Comparison of ENCODE assay signal across 12 mouse cellular contexts in genomic region chr8:61385502-61386191, GRCm38 (mm10).
DNase-seq lines count a peak whose midpoint lies in the region; ATAC-seq and TF ChIP-seq lines count a peak whose summit lies in the region.
"Had no signal": no experiment of that assay in that cellular context is flagged by ENCODE, and none has a peak within 500 bp of the region (broad histone marks: within the 10 kb centered on the region; RNA-seq: fewer than 3 reads in every experiment).

No protein-coding gene starts in this region.

- peaks cover 50% of the 10 kb centered on the region for H3K4me1 ChIP-seq in hindbrain, embryonic 10.5 days (replicated peaks)
- peaks cover 21% of the 10 kb centered on the region for H3K4me1 ChIP-seq in hindbrain, embryonic 16.5 days (ENCODE audit: control insufficient read depth, insufficient read depth, low read depth, low read length)
- H3K4me1 ChIP-seq in CH12.LX (ENCODE audit: control insufficient read depth in 1 of 2, insufficient read depth in 2 of 2) = peaks cover 0 to 19% of the 10 kb centered on the region in 2 experiments; a peak in 2 of 4 replicates
- H3K4me1 ChIP-seq in forebrain, embryonic 13.5 days = peaks cover 54% of the 10 kb centered on the region
- H3K4me1 ChIP-seq in limb, embryonic 14.5 days (ENCODE audit: control insufficient read depth, insufficient read depth, low read length) = peaks cover 18% of the 10 kb centered on the region

- H3K27me3 ChIP-seq in hindbrain, embryonic 10.5 days (ENCODE audit: insufficient read depth, poor library complexity, severe bottlenecking) = no peaks in the 10 kb centered on the region
- no peaks in the 10 kb centered on the region for H3K27me3 ChIP-seq in hindbrain, embryonic 16.5 days (replicated peaks; ENCODE audit: control insufficient read depth, insufficient read depth, low read length)
- H3K27me3 ChIP-seq in CH12.LX (replicated peaks) = no peaks in the 10 kb centered on the region
- no peaks in the 10 kb centered on the region for H3K27me3 ChIP-seq in forebrain, embryonic 13.5 days
- no peaks in the 10 kb centered on the region for H3K27me3 ChIP-seq in limb, embryonic 14.5 days (ENCODE audit: control insufficient read depth, insufficient read depth, low read length)

- H3K4me3 ChIP-seq in hindbrain, embryonic 10.5 days = no peak overlapping the region
- no peak overlapping the region for H3K4me3 ChIP-seq in hindbrain, embryonic 16.5 days (ENCODE audit: low read length)
- H3K4me3 ChIP-seq in CH12.LX (replicated peaks in 1 of 3; ENCODE audit: low read depth in 2 of 3, low read length in 2 of 3, poor library complexity in 1 of 3) = no peak overlapping the region
- no peak overlapping the region for H3K4me3 ChIP-seq in forebrain, embryonic 13.5 days
- H3K4me3 ChIP-seq in limb, embryonic 14.5 days (replicated peaks; ENCODE audit: low read length) = no peak overlapping the region
- H3K4me3 ChIP-seq: gastrocnemius, adult 2 months had no signal

- H3K9me3 ChIP-seq in hindbrain, embryonic 10.5 days = no peaks in the 10 kb centered on the region
- no peaks in the 10 kb centered on the region for H3K9me3 ChIP-seq in hindbrain, embryonic 16.5 days (ENCODE audit: control insufficient read depth, low read length)
- H3K9me3 ChIP-seq in CH12.LX (replicated peaks; ENCODE audit: low read length) = no peaks in the 10 kb centered on the region
- no peaks in the 10 kb centered on the region for H3K9me3 ChIP-seq in forebrain, embryonic 13.5 days (replicated peaks)
- H3K9me3 ChIP-seq in limb, embryonic 14.5 days (ENCODE audit: control insufficient read depth, low read length) = no peaks in the 10 kb centered on the region

- WGBS in hindbrain, embryonic 10.5 days = 82% methylated on average over 11 of the region's 11 CpGs
- 72% methylated on average over 11 of the region's 11 CpGs for WGBS in hindbrain, embryonic 16.5 days
- WGBS in forebrain, embryonic 13.5 days = 80% methylated on average over 11 of the region's 11 CpGs
- 78% methylated on average over 11 of the region's 11 CpGs for WGBS in limb, embryonic 14.5 days

- no peak for TF ChIP-seq CTCF in CH12.LX (conservative IDR thresholded peaks at IDR 0.05 in 1 of 2, IDR thresholded peaks at IDR 0.05 in 1 of 2; ENCODE audit: low read depth in 2 of 2, low read length in 2 of 2)

- H3K27ac ChIP-seq in hindbrain, embryonic 10.5 days = peak overlapping the region; percentile 89
- H3K27ac ChIP-seq in hindbrain, embryonic 16.5 days (ENCODE audit: low read depth, low read length) = no peak overlapping the region
- no peak overlapping the region for H3K27ac ChIP-seq in CH12.LX (ENCODE audit: insufficient read depth, low read depth)
- peak overlapping the region; percentile 92 for H3K27ac ChIP-seq in forebrain, embryonic 13.5 days
- H3K27ac ChIP-seq in limb, embryonic 14.5 days (replicated peaks; ENCODE audit: low read depth, low read length) = 0 out of 2 replicates have a peak overlapping the region, but pooled peaks have one; percentile 13
- H3K27ac ChIP-seq: gastrocnemius, adult 2 months had no signal

- peaks cover 62% of the 10 kb centered on the region for H3K36me3 ChIP-seq in hindbrain, embryonic 10.5 days
- H3K36me3 ChIP-seq in hindbrain, embryonic 16.5 days (ENCODE audit: control insufficient read depth, insufficient read depth, low read length) = peaks cover 8% of the 10 kb centered on the region; the same call in 1 of the 2 replicates
- H3K36me3 ChIP-seq in CH12.LX (replicated peaks in 1 of 2; ENCODE audit: control insufficient read depth in 1 of 2, insufficient read depth in 1 of 2, low read length in 1 of 2) = peaks cover 30 to 69% of the 10 kb centered on the region in 2 experiments
- peaks cover 53% of the 10 kb centered on the region for H3K36me3 ChIP-seq in forebrain, embryonic 13.5 days (ENCODE audit: poor library complexity, severe bottlenecking)
- peaks cover 24% of the 10 kb centered on the region for H3K36me3 ChIP-seq in limb, embryonic 14.5 days (ENCODE audit: control insufficient read depth, insufficient read depth, low read length)

- no peak overlapping the region for H3K4me2 ChIP-seq in hindbrain, embryonic 16.5 days (ENCODE audit: low read length)
- H3K4me2 ChIP-seq in CH12.LX (ENCODE audit: insufficient read depth, low read depth, poor library complexity, severe bottlenecking) = no peak overlapping the region
- H3K4me2 ChIP-seq in forebrain, embryonic 13.5 days = no peak overlapping the region
- H3K4me2 ChIP-seq in limb, embryonic 14.5 days (replicated peaks; ENCODE audit: low read depth, low read length, severe bottlenecking) = no peak overlapping the region

- no peak for ATAC-seq in hindbrain, embryonic 16.5 days
- ATAC-seq in forebrain, embryonic 13.5 days = no peak
- no peak for ATAC-seq in limb, embryonic 14.5 days (ENCODE audit: low FRiP score, low read depth)
- ATAC-seq in granulocyte monocyte progenitor cell, adult 5-6 weeks (replicated peaks; ENCODE audit: poor library complexity, severe bottlenecking) = no peak

- H3K9ac ChIP-seq in hindbrain, embryonic 16.5 days (ENCODE audit: low read depth, low read length) = no peak overlapping the region
- H3K9ac ChIP-seq in CH12.LX (ENCODE audit: insufficient read depth, low read depth) = no peak overlapping the region
- no peak overlapping the region for H3K9ac ChIP-seq in forebrain, embryonic 13.5 days
- no peak overlapping the region for H3K9ac ChIP-seq in limb, embryonic 14.5 days (ENCODE audit: low read depth, low read length, severe bottlenecking)

- no peaks in the 10 kb centered on the region for H3K79me2 ChIP-seq in CH12.LX (replicated peaks; ENCODE audit: control insufficient read depth, extremely low read depth, insufficient read depth, poor library complexity, severe bottlenecking)

- dilution Hi-C loops in CH12.LX (cut with MboI; ENCODE audit: extremely low pct_ligation_motif_present, extremely low pct_unique_long_range_greater_than_20kb, low sequenced_read_pairs) = no loop called here

- DNase-seq in hindbrain, embryonic 10.5 days (ENCODE audit: low spot score) = no peak
- DNase-seq in CH12.LX (ENCODE audit: extremely low read depth) = no peak
- DNase-seq in limb, embryonic 14.5 days (ENCODE audit: low spot score) = no peak
- no peak for DNase-seq in right cerebral cortex, postnatal 36 days (ENCODE audit: low spot score in 2 of 2)
- no peak for DNase-seq in cerebellum, adult 9-10 months
- DNase-seq: adrenal gland, adult 8-10 months; B cell, adult 2 months; gastrocnemius, adult 2 months; kidney, postnatal 36 days had no signal

- no peak for TF ChIP-seq EP300 in CH12.LX (IDR thresholded peaks at IDR 0.05; ENCODE audit: low read length)

- TF ChIP-seq POLR2A in CH12.LX (IDR thresholded peaks at IDR 0.05; ENCODE audit: low read depth, low read length) = no peak
- no peak for TF ChIP-seq POLR2A in limb, embryonic 14.5 days (IDR thresholded peaks at IDR 0.05; ENCODE audit: borderline replicate concordance, extremely low read depth, insufficient read depth, insufficient read length)

- in situ Hi-C loops in CH12.LX (cut with MboI; ENCODE audit: low pct_ligation_motif_present, low pct_unique_long_range_greater_than_20kb, low sequenced_read_pairs) = loop anchor here (10.0 kb wide), 2 partner anchors 89 to 161 kb away; partner anchors contain the start of gene Sh3rf1

- TF ChIP-seq RAD21 in CH12.LX (IDR thresholded peaks at IDR 0.05; ENCODE audit: low read depth, low read length) = no peak

TF ChIP-seq in CH12.LX, 34 proteins besides CTCF, POLR2A, EP300 and RAD21:
- no peak for TF ChIP-seq CHD2 (IDR thresholded peaks at IDR 0.05; ENCODE audit: low read length)
- TF ChIP-seq BHLHE40 (IDR thresholded peaks at IDR 0.05; ENCODE audit: low read depth, low read length) = no peak
- TF ChIP-seq MAFK (IDR thresholded peaks at IDR 0.05; ENCODE audit: insufficient replicate concordance, low read length) = peak; percentile 69; the same call in 1 of the 2 replicates

Comparison
In these comparisons a context has a peak if more than half of its experiments do, and no peak if none do; other contexts are left out.
1. H3K27ac ChIP-seq: peak in hindbrain, embryonic 10.5 days (single experiment), forebrain, embryonic 13.5 days (single experiment) and limb, embryonic 14.5 days (single experiment); none in hindbrain, embryonic 16.5 days (single experiment) and CH12.LX (single experiment).